Comparison of ENCODE assay signal across 8 mouse cellular contexts in genomic region chr6:148441871-148442270, GRCm38 (mm10). TPM values are rescaled to one million over a fixed set of nuclear protein-coding genes. Genes with fewer than 3 reads are reported as not detected.
DNase-seq lines count a peak whose midpoint lies in the region; ATAC-seq lines count a peak whose summit lies in the region.

No protein-coding gene starts in this region.

- peaks cover 32% of the 10 kb centered on the region for H3K4me1 ChIP-seq in forebrain, embryonic 10.5 days
- peaks cover 11% of the 10 kb centered on the region for H3K4me1 ChIP-seq in forebrain, embryonic 11.5 days (replicated peaks; ENCODE audit: control insufficient read depth, insufficient read depth, low read length)
- H3K4me1 ChIP-seq in hindbrain, embryonic 16.5 days (ENCODE audit: control insufficient read depth, insufficient read depth, low read depth, low read length), result peaks cover 14% of the 10 kb centered on the region
- H3K4me1 ChIP-seq in midbrain, embryonic 14.5 days (ENCODE audit: control insufficient read depth, insufficient read depth, low read length), result peaks cover 18% of the 10 kb centered on the region

- peak overlapping the region; percentile 76 for H3K4me3 ChIP-seq in forebrain, embryonic 10.5 days
- no peak overlapping the region for H3K4me3 ChIP-seq in forebrain, embryonic 11.5 days (ENCODE audit: low read depth, low read length)
- peak overlapping the region; percentile 84 for H3K4me3 ChIP-seq in hindbrain, embryonic 16.5 days (ENCODE audit: low read length)
- H3K4me3 ChIP-seq in midbrain, embryonic 14.5 days (replicated peaks; ENCODE audit: low read depth, low read length), result peak overlapping the region; percentile 65

- no peak for ATAC-seq in forebrain, embryonic 11.5 days (replicated peaks; ENCODE audit: low FRiP score)
- ATAC-seq in hindbrain, embryonic 16.5 days, result no peak
- no peak for ATAC-seq in midbrain, embryonic 14.5 days (ENCODE audit: low FRiP score, low TSS enrichment)
- no peak for ATAC-seq in monocyte, adult 5-6 weeks (replicated peaks; ENCODE audit: insufficient number of reproducible peaks, low FRiP score, low TSS enrichment, poor library complexity, severe bottlenecking)
- no peak for ATAC-seq in erythroid progenitor cell, adult 5-6 weeks (replicated peaks; ENCODE audit: low FRiP score, poor library complexity, severe bottlenecking)

- H3K9me3 ChIP-seq in forebrain, embryonic 10.5 days, result no peaks in the 10 kb centered on the region
- H3K9me3 ChIP-seq in forebrain, embryonic 11.5 days (ENCODE audit: control insufficient read depth, low read length), result no peaks in the 10 kb centered on the region
- no peaks in the 10 kb centered on the region for H3K9me3 ChIP-seq in hindbrain, embryonic 16.5 days (ENCODE audit: control insufficient read depth, low read length)
- H3K9me3 ChIP-seq in midbrain, embryonic 14.5 days (ENCODE audit: control insufficient read depth, low read length), result no peaks in the 10 kb centered on the region

- H3K4me2 ChIP-seq in forebrain, embryonic 11.5 days (ENCODE audit: low read depth, low read length, severe bottlenecking), result no peak overlapping the region
- peak overlapping the region; percentile 86 for H3K4me2 ChIP-seq in hindbrain, embryonic 16.5 days (ENCODE audit: low read length)
- H3K4me2 ChIP-seq in midbrain, embryonic 14.5 days (ENCODE audit: low read length), result peak overlapping the region; percentile 68

- no peak overlapping the region for H3K9ac ChIP-seq in forebrain, embryonic 11.5 days (ENCODE audit: low read length)
- peak overlapping the region; percentile 43; the same call in 1 of the 2 replicates for H3K9ac ChIP-seq in hindbrain, embryonic 16.5 days (ENCODE audit: low read depth, low read length)
- no peak overlapping the region for H3K9ac ChIP-seq in midbrain, embryonic 14.5 days (replicated peaks; ENCODE audit: low read length)

- no peak overlapping the region for H3K27ac ChIP-seq in forebrain, embryonic 10.5 days
- H3K27ac ChIP-seq in forebrain, embryonic 11.5 days (ENCODE audit: low read depth, low read length), result no peak overlapping the region
- no peak overlapping the region for H3K27ac ChIP-seq in hindbrain, embryonic 16.5 days (ENCODE audit: low read depth, low read length)
- no peak overlapping the region for H3K27ac ChIP-seq in midbrain, embryonic 14.5 days (replicated peaks; ENCODE audit: low read depth, low read length)

- H3K27me3 ChIP-seq in forebrain, embryonic 10.5 days (ENCODE audit: poor library complexity, severe bottlenecking), result peaks cover 66% of the 10 kb centered on the region
- H3K27me3 ChIP-seq in forebrain, embryonic 11.5 days (ENCODE audit: control insufficient read depth, insufficient read depth, low read length), result peaks cover 21% of the 10 kb centered on the region
- no peaks in the 10 kb centered on the region; the same call in 1 of the 2 replicates for H3K27me3 ChIP-seq in hindbrain, embryonic 16.5 days (replicated peaks; ENCODE audit: control insufficient read depth, insufficient read depth, low read length)
- H3K27me3 ChIP-seq in midbrain, embryonic 14.5 days (ENCODE audit: control insufficient read depth, insufficient read depth, low read length), result peaks cover 14% of the 10 kb centered on the region

- no peak for DNase-seq in forebrain, embryonic 10.5 days (ENCODE audit: extremely low spot score, low spot score)
- DNase-seq in forebrain, embryonic 11.5 days (ENCODE audit: low spot score), result no peak
- peak; percentile 26 for DNase-seq in gastrocnemius, postnatal 14 days
- DNase-seq in midbrain, embryonic 14.5 days, result no peak
- DNase-seq in thymus, postnatal 25 days, result no peak

- intact Hi-C loops in gastrocnemius, postnatal 14 days (cut with DNase I; ENCODE audit: low total_unique reads), result no loop called here

- no peaks in the 10 kb centered on the region for H3K36me3 ChIP-seq in forebrain, embryonic 10.5 days (replicated peaks)
- H3K36me3 ChIP-seq in forebrain, embryonic 11.5 days (ENCODE audit: control insufficient read depth, insufficient read depth, low read length), result no peaks in the 10 kb centered on the region
- no peaks in the 10 kb centered on the region for H3K36me3 ChIP-seq in hindbrain, embryonic 16.5 days (ENCODE audit: control insufficient read depth, insufficient read depth, low read length)
- H3K36me3 ChIP-seq in midbrain, embryonic 14.5 days (ENCODE audit: control insufficient read depth, insufficient read depth, low read length), result no peaks in the 10 kb centered on the region

- WGBS in forebrain, embryonic 10.5 days, result 2% methylated on average over 5 of the region's 5 CpGs
- 11% methylated on average over 5 of the region's 5 CpGs for WGBS in forebrain, embryonic 11.5 days
- WGBS in hindbrain, embryonic 16.5 days, result 10% methylated on average over 5 of the region's 5 CpGs
- WGBS in midbrain, embryonic 14.5 days, result 9% methylated on average over 5 of the region's 5 CpGs

RNA-seq across cellular contexts. Expression of gene Tmtc1, which starts 2.3 kb away (rescaled TPM):
- 0.20 and 0.26 TPM in 2 replicates for polyA plus RNA-seq in forebrain, embryonic 10.5 days (2016; fragmentation: Nextera tagmentation; extraction: Ambion mirVana)
- 1.1 and 1.3 TPM in 2 replicates for polyA plus RNA-seq in forebrain, embryonic 11.5 days (2014; fragmentation: Nextera tagmentation; extraction: Ambion mirVana)
- 10 to 100 TPM; 46.0 to 52.6 TPM for total RNA-seq in gastrocnemius, postnatal 14 days (2021)
- 2.4 and 2.9 TPM in 2 replicates for polyA plus RNA-seq in hindbrain, embryonic 16.5 days (2015; fragmentation: Nextera tagmentation; extraction: Ambion mirVana)
- 2.4 and 3.1 TPM in 2 replicates for polyA plus RNA-seq in midbrain, embryonic 14.5 days (2014; fragmentation: Nextera tagmentation; extraction: Ambion mirVana)
- 0.85 to 8.4 TPM (median 2.0 TPM) in 3 replicates for total RNA-seq in monocyte, adult 5-6 weeks (2017)
- total RNA-seq in erythroid progenitor cell, adult 5-6 weeks (2015; ENCODE audit: low replicate concordance), result 0.42 TPM in 1 of 2 replicates, not detected in the other
- 0.26 and 0.45 TPM in 2 replicates for total RNA-seq in erythroid progenitor cell, adult 5-6 weeks (2017; ENCODE audit: low replicate concordance)
